Mouse (Mus musculus) hindbrain, embryonic 13.5 days (tissue): ENCODE data around the gene Gab2. TPM values are rescaled to one million over a fixed set of nuclear protein-coding genes. Genes with fewer than 3 reads are reported as not detected.

Experiments
- ATAC-seq: fragments of 200-750 bp; cut with Nextera tagmentation; 2 replicates; pipeline ENCODE4 v1.8.0; 2017; ENCODE audit warnings: moderate TSS enrichment; ENCODE audit not compliant: low FRiP score
- H3K27ac ChIP-seq: fragments of 300-500 bp; sonication (generic); 2 replicates; pipeline ENCODE4 v1.5.1; 2015; ENCODE audit warnings: inconsistent platforms, mild to moderate bottlenecking, moderate library complexity
- H3K27me3 ChIP-seq: fragments of 300-500 bp; sonication (generic); 2 replicates; pipeline ENCODE4 v1.6.1; 2015; ENCODE audit warnings: mild to moderate bottlenecking, inconsistent platforms
- H3K36me3 ChIP-seq: fragments of 300-500 bp; sonication (generic); 2 replicates; pipeline ENCODE4 v1.6.1; 2015; ENCODE audit warnings: mild to moderate bottlenecking, inconsistent platforms
- H3K4me1 ChIP-seq: fragments of 300-500 bp; sonication (generic); replicated peaks from 2 replicates; pipeline ENCODE4 v1.6.1; 2015; ENCODE audit warnings: inconsistent platforms
- H3K4me2 ChIP-seq: fragments of 300-500 bp; sonication (generic); 2 replicates; pipeline ENCODE4 v1.6.1; 2015; ENCODE audit warnings: inconsistent platforms, mild to moderate bottlenecking, moderate library complexity
- H3K4me3 ChIP-seq: fragments of 300-500 bp; sonication (generic); 2 replicates; pipeline ENCODE4 v1.5.1; 2015; ENCODE audit warnings: mild to moderate bottlenecking, inconsistent platforms
- H3K9ac ChIP-seq: fragments of 300-500 bp; sonication (generic); 2 replicates; pipeline ENCODE4 v1.6.1; 2015; ENCODE audit warnings: mild to moderate bottlenecking, inconsistent platforms
- H3K9me3 ChIP-seq: fragments of 300-500 bp; sonication (generic); 2 replicates; pipeline ENCODE4 v1.6.1; 2016; ENCODE audit warnings: inconsistent platforms
- WGBS: fragments of 180-500 bp; shearing (Covaris S2); methylation state at CpG from one replicate; pipeline ENCODE4 v1.1.7; 2015; 5-methylcytosine and 5-hydroxymethylcytosine counted together
- polyA plus RNA-seq: library from polyadenylated mRNA; unstranded; fragments of >200 nt; fragmentation: Nextera tagmentation; extraction: Ambion mirVana; gene quantifications from 2 replicates; pipeline ENCODE4 v1.2.1, GENCODE M21; 2015

Gab2 gene
- polyA plus RNA-seq, 1 experiment from 2014 or later, result 15.9 TPM

- WGBS, result 95% methylated on average over 14 of the region's 14 CpGs
- Histone ChIP-seq H3K27ac (no peak overlapping the region), H3K36me3 (peaks cover 91% of the 10 kb centered on the region), H3K4me3 (no peak overlapping the region), H3K9ac (no peak overlapping the region), H3K27me3 (no peaks in the 10 kb centered on the region), H3K4me1 (no peaks in the 10 kb centered on the region), H3K4me2 (no peak overlapping the region), H3K9me3 (no peaks in the 10 kb centered on the region)
- no peak; the same call in 1 of the 2 replicates for ATAC-seq
Measured at GRCm38 (mm10) chr7:97311620-97312019, 230.2 kb downstream of the Gab2 start.

- Histone ChIP-seq H3K4me3 (no peak overlapping the region), H3K27me3 (no peaks in the 10 kb centered on the region), H3K4me2 (no peak overlapping the region), H3K27ac (no peak overlapping the region), H3K36me3 (peaks cover 85% of the 10 kb centered on the region), H3K9ac (no peak overlapping the region), H3K9me3 (no peaks in the 10 kb centered on the region), H3K4me1 (no peaks in the 10 kb centered on the region)
- no peak for ATAC-seq
- WGBS, result 90% methylated on average over 17 of the region's 17 CpGs
Measured at GRCm38 (mm10) chr7:97312196-97312595, 230.8 kb downstream of the Gab2 start.

GRCm38 (mm10) chr7:97312856-97313255 lies 231.5 kb downstream of the Gab2 start:
- Histone ChIP-seq H3K27me3 (no peaks in the 10 kb centered on the region), H3K4me1 (no peaks in the 10 kb centered on the region), H3K9ac (no peak overlapping the region), H3K9me3 (no peaks in the 10 kb centered on the region), H3K36me3 (peaks cover 80% of the 10 kb centered on the region), H3K27ac (no peak overlapping the region), H3K4me3 (no peak overlapping the region), H3K4me2 (no peak overlapping the region)
- WGBS, result 92% methylated on average over 6 of the region's 6 CpGs
- ATAC-seq, result no peak

GRCm38 (mm10) chr7:97313364-97313995 lies 232.1 kb downstream of the Gab2 start:
- Histone ChIP-seq H3K36me3 (peaks cover 79% of the 10 kb centered on the region), H3K4me1 (no peaks in the 10 kb centered on the region), H3K9ac (no peak overlapping the region), H3K4me2 (no peak overlapping the region), H3K27ac (no peak overlapping the region), H3K4me3 (no peak overlapping the region), H3K27me3 (no peaks in the 10 kb centered on the region), H3K9me3 (no peaks in the 10 kb centered on the region)
- 77% methylated on average over 7 of the region's 7 CpGs for WGBS
- no peak for ATAC-seq

GRCm38 (mm10) chr7:97314646-97315045 lies 233.3 kb downstream of the Gab2 start:
- H3K4me1 ChIP-seq, result no peaks in the 10 kb centered on the region
- ATAC-seq, result no peak
- H3K9me3 ChIP-seq, result no peaks in the 10 kb centered on the region
- no peaks in the 10 kb centered on the region for H3K27me3 ChIP-seq
- H3K36me3 ChIP-seq, result peaks cover 78% of the 10 kb centered on the region
- no peak overlapping the region for H3K4me2 ChIP-seq
- H3K9ac ChIP-seq, result no peak overlapping the region
- 94% methylated on average over 5 of the region's 5 CpGs for WGBS
- H3K27ac ChIP-seq, result no peak overlapping the region
- H3K4me3 ChIP-seq, result no peak overlapping the region

- Histone ChIP-seq H3K4me2 (no peak overlapping the region), H3K27me3 (no peaks in the 10 kb centered on the region), H3K9me3 (no peaks in the 10 kb centered on the region), H3K36me3 (peaks cover 75% of the 10 kb centered on the region), H3K9ac (no peak overlapping the region), H3K4me1 (no peaks in the 10 kb centered on the region), H3K4me3 (no peak overlapping the region), H3K27ac (no peak overlapping the region)
- 86% methylated on average over 6 of the region's 6 CpGs for WGBS
- ATAC-seq, result no peak
Measured at GRCm38 (mm10) chr7:97315656-97316055, 234.3 kb downstream of the Gab2 start.

- no peak for ATAC-seq
Measured at GRCm38 (mm10) chr7:97317706-97318105, 236.3 kb downstream of the Gab2 start.

GRCm38 (mm10) chr7:97324342-97324741 lies 243.0 kb downstream of the Gab2 start:
- no peak overlapping the region for H3K9ac ChIP-seq
- H3K27me3 ChIP-seq, result peaks cover 43% of the 10 kb centered on the region
- 91% methylated on average over 8 of the region's 8 CpGs for WGBS
- H3K4me2 ChIP-seq, result no peak overlapping the region
- ATAC-seq, result no peak
- H3K36me3 ChIP-seq, result peaks cover 35% of the 10 kb centered on the region
- H3K4me3 ChIP-seq, result no peak overlapping the region
- no peak overlapping the region for H3K27ac ChIP-seq
- H3K4me1 ChIP-seq, result peaks cover 17% of the 10 kb centered on the region
- H3K9me3 ChIP-seq, result no peaks in the 10 kb centered on the region

More at GRCm38 (mm10) chr7:97317706-97318105, 236.3 kb downstream of the Gab2 start:
- Histone ChIP-seq H3K27ac (no peak overlapping the region), H3K4me3 (no peak overlapping the region), H3K36me3 (peaks cover 70% of the 10 kb centered on the region), H3K9me3 (no peaks in the 10 kb centered on the region), H3K9ac (no peak overlapping the region), H3K4me2 (no peak overlapping the region), H3K4me1 (no peaks in the 10 kb centered on the region), H3K27me3 (no peaks in the 10 kb centered on the region)
- WGBS, result 91% methylated on average over 3 of the region's 3 CpGs

- H3K36me3 ChIP-seq, result peaks cover 28% of the 10 kb centered on the region
- peak overlapping the region; percentile 58 for H3K4me2 ChIP-seq
- WGBS, result 13% methylated on average over 96 of the region's 96 CpGs
- H3K4me3 ChIP-seq, result peak overlapping the region; percentile 36
- peak; percentile 38 for ATAC-seq
- no peaks in the 10 kb centered on the region for H3K9me3 ChIP-seq
- H3K9ac ChIP-seq, result peak overlapping the region; percentile 39
- peaks cover 43% of the 10 kb centered on the region for H3K27me3 ChIP-seq
- peaks cover 24% of the 10 kb centered on the region for H3K4me1 ChIP-seq
- H3K27ac ChIP-seq, result no peak overlapping the region
Measured at GRCm38 (mm10) chr7:97325156-97325985, 244.0 kb downstream of the Gab2 start.

- no peak overlapping the region for H3K27ac ChIP-seq
- peaks cover 43% of the 10 kb centered on the region for H3K27me3 ChIP-seq
- H3K9me3 ChIP-seq, result no peaks in the 10 kb centered on the region
- H3K9ac ChIP-seq, result no peak overlapping the region
- 97% methylated on average over 4 of the region's 4 CpGs for WGBS
- H3K4me1 ChIP-seq, result peaks cover 37% of the 10 kb centered on the region
- H3K4me3 ChIP-seq, result no peak overlapping the region
- H3K4me2 ChIP-seq, result no peak overlapping the region
- ATAC-seq, result no peak
- peaks cover 10% of the 10 kb centered on the region for H3K36me3 ChIP-seq
Measured at GRCm38 (mm10) chr7:97327376-97327775, 246.0 kb downstream of the Gab2 start.

- Histone ChIP-seq H3K9me3 (no peaks in the 10 kb centered on the region), H3K27ac (0 out of 2 replicates have a peak overlapping the region, but pooled peaks have one; percentile 8), H3K4me2 (no peak overlapping the region), H3K9ac (peak overlapping the region; percentile 46), H3K36me3 (0 out of 2 replicates have a peak, but pooled peaks cover 1% of the 10 kb centered on the region), H3K27me3 (peaks cover 37% of the 10 kb centered on the region), H3K4me1 (peaks cover 49% of the 10 kb centered on the region), H3K4me3 (no peak overlapping the region)
- no peak for ATAC-seq
- 71% methylated on average over 13 of the region's 13 CpGs for WGBS
Measured at GRCm38 (mm10) chr7:97328891-97329588, 247.7 kb downstream of the Gab2 start.

GRCm38 (mm10) chr7:97329676-97330075 lies 248.3 kb downstream of the Gab2 start:
- Histone ChIP-seq H3K4me2 (no peak overlapping the region), H3K9me3 (no peaks in the 10 kb centered on the region), H3K9ac (no peak overlapping the region; the same call in 1 of the 2 replicates), H3K36me3 (no peaks in the 10 kb centered on the region), H3K4me1 (peaks cover 49% of the 10 kb centered on the region), H3K27ac (no peak overlapping the region), H3K4me3 (no peak overlapping the region), H3K27me3 (peaks cover 31% of the 10 kb centered on the region)
- ATAC-seq, result no peak
- 90% methylated on average over 3 of the region's 3 CpGs for WGBS
